Comparison of ENCODE assay signal across 8 mouse cellular contexts in genomic region chr16:37684634-37685441, GRCm38 (mm10). TPM values are rescaled to one million over a fixed set of nuclear protein-coding genes. Genes with fewer than 3 reads are reported as not detected.
A peak's percentile ranks its signal among the peaks of the same experiment; 100 is the strongest.
DNase-seq lines count a peak whose midpoint lies in the region; ATAC-seq lines count a peak whose summit lies in the region.

No protein-coding gene starts in this region.

- no peaks in the 10 kb centered on the region for H3K9me3 ChIP-seq in hindbrain, embryonic 11.5 days (ENCODE audit: control insufficient read depth, low read length)

- 3% methylated on average over 25 of the region's 25 CpGs for WGBS in hindbrain, embryonic 11.5 days

- peaks cover 13% of the 10 kb centered on the region; the same call in 1 of the 2 replicates for H3K4me1 ChIP-seq in hindbrain, embryonic 11.5 days (replicated peaks; ENCODE audit: control insufficient read depth, insufficient read depth, low read length)

- H3K36me3 ChIP-seq in hindbrain, embryonic 11.5 days (ENCODE audit: control insufficient read depth, insufficient read depth, low read length): no peaks in the 10 kb centered on the region

- peak overlapping the region; percentile 84 for H3K27ac ChIP-seq in hindbrain, embryonic 11.5 days (ENCODE audit: low read depth, low read length)

- peak; percentile 95 for DNase-seq in NIH3T3 (ENCODE audit: low read depth)
- peak; percentile 94 for DNase-seq in cerebellum, adult 9-10 months
- peak; percentile 90 for DNase-seq in hindbrain, embryonic 11.5 days (ENCODE audit: low spot score)
- DNase-seq in layer of hippocampus, postnatal 25 days (ENCODE audit: extremely low spot score in 1 of 2, low spot score in 1 of 2): peak; percentile 73 to 86
- peak; percentile 89 for DNase-seq in lung, postnatal 25 days (ENCODE audit: low spot score)
- DNase-seq in retina, postnatal 1 day: peak; percentile 94
- DNase-seq in urinary bladder, adult 2 months (ENCODE audit: low spot score): peak; percentile 67

- peak overlapping the region; percentile 27 for H3K4me3 ChIP-seq in hindbrain, embryonic 11.5 days (ENCODE audit: low read depth, low read length)

- peak overlapping the region; percentile 56 for H3K4me2 ChIP-seq in hindbrain, embryonic 11.5 days (replicated peaks; ENCODE audit: low read depth, low read length)

- H3K27me3 ChIP-seq in hindbrain, embryonic 11.5 days (ENCODE audit: control insufficient read depth, insufficient read depth, low read length): no peaks in the 10 kb centered on the region

- peak overlapping the region; percentile 53 for H3K9ac ChIP-seq in hindbrain, embryonic 11.5 days (ENCODE audit: low read depth, low read length)

- peak; percentile 31 for ATAC-seq in frontal cortex, adult (ENCODE audit: low TSS enrichment)
- peak; percentile 71 for ATAC-seq in hindbrain, embryonic 11.5 days (ENCODE audit: low FRiP score)

RNA-seq across cellular contexts. Expression of gene Ndufb4, which starts 30.6 kb away (rescaled TPM):
- polyA plus RNA-seq in hindbrain, embryonic 11.5 days (2014; fragmentation: Nextera tagmentation; extraction: Ambion mirVana): 54.0 and 60.0 TPM in 2 replicates
- 10 to 100 TPM; 77.3 to 82.8 TPM for total RNA-seq in layer of hippocampus, postnatal 25 days (2021)
- 46.2 and 52.4 TPM in 2 replicates for polyA plus RNA-seq in urinary bladder, adult 2 months (2012; rRNA removed)

Comparison
In these comparisons a context has a peak if more than half of its experiments do, and no peak if none do; other contexts are left out.
1. Peak in every context shown above with its lines: DNase-seq, ATAC-seq, H3K4me3 ChIP-seq and H3K27ac ChIP-seq.